Mouse (Mus musculus) kidney, adult 2 months (tissue): ENCODE data around the gene Gm3448. TPM values are rescaled to one million over a fixed set of nuclear protein-coding genes. Genes with fewer than 3 reads are reported as not detected.
"Not testable (repeated sequence)": the region's sequence is repeated elsewhere in the genome, so short reads cannot be mapped to it uniquely, and the experiment has no call there.

Experiments used
- DNase-seq: peaks from one replicate; pipeline ENCODE4 v3.0.0; 2021
- H3K27ac ChIP-seq: fragments of 200-500 bp; 2 replicates; pipeline ENCODE4 v1.5.1; 2012; ENCODE audit warnings: low read depth, low read length, control low read depth, inconsistent platforms; ENCODE audit not compliant: insufficient read depth
- H3K27me3 ChIP-seq: fragments of 200-500 bp; replicated peaks from 2 replicates; pipeline ENCODE4 v1.6.1; 2012; ENCODE audit warnings: mild to moderate bottlenecking, moderate library complexity, low read length, inconsistent platforms; ENCODE audit not compliant: control insufficient read depth, insufficient read depth
- H3K36me3 ChIP-seq: fragments of 200-500 bp; 2 replicates; pipeline ENCODE4 v1.6.1; 2012; ENCODE audit warnings: mild to moderate bottlenecking, moderate library complexity, low read length, inconsistent platforms; ENCODE audit not compliant: control insufficient read depth, insufficient read depth
- H3K4me1 ChIP-seq: fragments of 200-500 bp; 2 replicates; pipeline ENCODE4 v1.6.1; 2011; ENCODE audit warnings: low read length; ENCODE audit not compliant: control insufficient read depth, insufficient read depth
- H3K4me3 ChIP-seq: fragments of 200-500 bp; 2 replicates; pipeline ENCODE4 v1.5.1; 2011; ENCODE audit warnings: mild to moderate bottlenecking, low read depth, low read length, control low read depth; ENCODE audit not compliant: insufficient read depth
- CTCF ChIP-seq: fragments of 200-500 bp; conservative IDR thresholded peaks from 2 replicates; pipeline ENCODE4 v1.5.1; 2011; ENCODE audit warnings: low read depth, mild to moderate bottlenecking, control low read depth, low read length, moderate library complexity, mixed read lengths; ENCODE audit not compliant: insufficient read depth, insufficient read length
- POLR2A ChIP-seq: fragments of 200-500 bp; IDR thresholded peaks from one replicate; pipeline ENCODE4 v1.6.1; 2011; ENCODE audit warnings: low read depth, low read length, control low read depth
- WGBS: fragments of 180-500 bp; shearing (Covaris S2); methylation state at CpG from one replicate; pipeline ENCODE4 v1.1.7; 2018; 5-methylcytosine and 5-hydroxymethylcytosine counted together
- polyA plus RNA-seq: library from polyadenylated mRNA; depleted of rRNA; stranded (reverse); fragments of >200 nt; gene quantifications from 2 replicates; pipeline ENCODE4 v1.2.3, GENCODE M21; 2012

Gene Gm3448
- polyA plus RNA-seq, 1 experiment: 0.88 TPM

DNA sequence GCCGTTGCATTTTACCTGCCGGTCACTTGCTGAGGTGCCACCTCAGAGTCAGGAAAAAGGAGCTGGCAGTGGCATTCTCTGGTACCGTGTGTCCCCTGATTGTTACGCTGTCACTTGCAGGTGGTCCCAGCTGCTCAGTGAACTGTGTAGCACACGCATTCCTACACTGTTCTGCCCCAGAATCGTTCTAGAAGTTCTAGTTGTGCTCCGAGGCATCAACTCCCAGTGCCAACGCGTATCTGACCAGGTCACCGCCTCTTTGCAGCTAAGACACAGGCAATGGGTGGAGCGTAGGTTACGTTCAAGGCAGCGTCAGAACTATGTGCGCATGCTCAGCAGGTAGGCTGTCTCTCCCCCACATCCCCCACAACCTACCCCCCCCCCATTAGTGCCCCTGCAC lies 18.3 kb upstream of the Gm3448 start:
- WGBS: 83% methylated on average over 14 of the region's 14 CpGs
- no peaks in the 10 kb centered on the region for H3K4me1 ChIP-seq
- TF ChIP-seq POLR2A (no peak), CTCF (no peak)

DNA sequence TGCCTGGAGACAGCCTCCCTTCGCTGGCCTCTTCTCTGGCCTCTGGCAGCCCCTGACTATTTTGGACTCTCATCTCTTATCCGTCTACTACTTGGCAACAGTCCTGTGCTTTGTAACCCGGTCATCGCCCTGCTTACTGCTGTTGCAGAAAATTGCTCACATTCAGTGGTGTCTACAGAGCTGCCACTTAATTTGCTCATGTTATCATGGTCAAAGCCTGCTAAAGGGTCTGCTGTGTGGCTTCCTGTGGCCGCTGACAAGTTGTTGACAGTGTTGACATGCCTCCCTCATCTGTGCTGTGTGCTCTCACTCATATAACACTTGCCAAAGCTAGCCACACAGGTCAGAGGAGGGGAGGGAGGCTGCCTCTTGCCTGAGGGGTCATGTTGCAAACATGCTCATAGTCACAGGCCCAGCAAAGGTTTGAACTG lies 16.8 kb upstream of the Gm3448 start:
- 72% methylated on average over 5 of the region's 5 CpGs for WGBS
- DNase-seq: no peak
- Histone ChIP-seq H3K36me3 (peaks cover 2% of the 10 kb centered on the region), H3K27me3 (no peaks in the 10 kb centered on the region), H3K4me3 (no peak overlapping the region), H3K27ac (no peak overlapping the region), H3K4me1 (no peaks in the 10 kb centered on the region)
- TF ChIP-seq POLR2A (no peak), CTCF (no peak)

More for the DNA sequence above, 18.3 kb upstream of the Gm3448 start:
- DNase-seq: no peak
- peaks cover 2% of the 10 kb centered on the region for H3K36me3 ChIP-seq
- no peak overlapping the region for H3K27ac ChIP-seq
- no peaks in the 10 kb centered on the region for H3K27me3 ChIP-seq
- H3K4me3 ChIP-seq: no peak overlapping the region

- H3K27ac ChIP-seq: no peak overlapping the region
- no peaks in the 10 kb centered on the region for H3K4me1 ChIP-seq
- peaks cover 2% of the 10 kb centered on the region for H3K36me3 ChIP-seq
- DNase-seq: no peak
- no peak overlapping the region for H3K4me3 ChIP-seq
- H3K27me3 ChIP-seq: no peaks in the 10 kb centered on the region
- TF ChIP-seq POLR2A (no peak), CTCF (no peak)
- WGBS: 78% methylated on average over 4 of the region's 4 CpGs
Observed at GRCm38 (mm10) chr17:15055925-15056324, 14.6 kb upstream of the Gm3448 start.

DNA sequence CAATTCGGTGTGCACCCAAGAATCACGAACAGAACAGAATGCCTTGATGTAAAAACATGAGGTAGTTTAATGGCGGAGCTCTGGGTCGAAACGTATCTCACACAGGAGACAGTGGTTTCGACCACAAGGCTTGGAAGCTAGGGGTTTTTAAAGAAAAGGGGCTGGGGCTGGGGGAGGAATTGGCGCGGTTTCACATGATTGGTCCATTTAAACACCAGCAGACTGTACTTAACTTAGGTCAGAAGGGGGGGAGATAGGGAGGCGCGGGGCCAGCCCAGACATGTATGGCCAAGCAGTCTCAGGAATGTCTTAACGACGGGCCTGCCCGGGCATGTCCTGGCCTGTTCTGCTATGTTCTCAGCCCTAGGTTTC lies 12.5 kb upstream of the Gm3448 start:
- H3K36me3 ChIP-seq, H3K27ac ChIP-seq, H3K4me3 ChIP-seq, H3K27me3 ChIP-seq, H3K4me1 ChIP-seq, DNase-seq: not testable (repeated sequence)
- 85% methylated on average over 13 of the region's 13 CpGs for WGBS

DNA sequence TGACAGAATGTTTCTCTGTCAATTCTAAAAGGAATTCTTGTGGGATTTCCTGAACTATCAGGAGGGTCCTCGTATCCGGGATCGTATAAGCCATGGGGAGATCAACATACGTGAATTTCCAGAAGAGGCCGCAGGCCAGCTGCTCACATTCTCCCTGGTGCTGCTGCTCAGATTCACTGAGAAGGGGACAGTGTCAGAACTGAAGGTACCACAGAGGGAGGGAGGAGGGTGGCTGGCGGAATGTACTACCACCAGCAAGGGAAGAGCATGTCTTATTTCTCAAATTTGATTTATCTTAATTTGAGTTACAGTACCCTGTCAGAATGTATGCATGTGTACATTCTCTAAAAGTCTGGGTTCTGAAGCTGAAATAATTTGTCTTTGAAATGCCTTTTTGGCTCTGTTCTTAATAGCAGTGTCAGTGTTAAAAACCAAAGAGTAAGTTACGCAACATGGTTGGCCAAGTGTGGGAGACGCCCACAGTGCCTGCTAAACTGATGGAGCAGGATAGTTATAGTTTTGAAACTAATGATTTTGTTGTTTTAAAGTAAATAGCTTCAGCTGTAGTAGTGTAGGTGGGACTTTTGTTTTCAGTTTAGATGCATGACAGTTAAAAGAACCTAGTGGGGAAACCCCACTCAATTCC lies 12.0 kb upstream of the Gm3448 start:
- H3K27ac ChIP-seq, H3K4me1 ChIP-seq, H3K27me3 ChIP-seq, DNase-seq, H3K36me3 ChIP-seq, H3K4me3 ChIP-seq: not testable (repeated sequence)
- 96% methylated on average over 6 of the region's 8 CpGs for whole genome bisulfite sequencing

DNA sequence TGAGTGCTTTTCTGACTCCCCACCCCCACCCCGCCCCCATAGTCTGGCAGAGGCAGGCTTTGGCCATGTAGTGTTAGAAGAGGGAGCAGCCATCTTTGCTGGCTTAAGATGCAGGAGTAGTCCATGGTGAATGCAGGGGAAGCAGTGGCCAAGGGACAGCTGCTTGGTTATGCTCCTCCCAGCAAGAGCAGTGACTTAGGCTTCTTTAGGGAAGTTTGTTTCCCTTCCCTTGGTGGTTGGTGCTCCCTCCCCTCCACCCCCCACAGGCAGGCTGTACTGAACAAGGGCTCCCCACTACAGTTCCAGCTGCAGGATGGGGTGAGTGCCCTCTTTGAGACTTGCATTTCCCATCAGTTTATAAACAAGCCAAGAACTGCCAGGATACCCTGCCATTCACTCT lies 11.4 kb upstream of the Gm3448 start:
- H3K36me3 ChIP-seq, H3K4me3 ChIP-seq, DNase-seq, H3K27ac ChIP-seq, H3K4me1 ChIP-seq, H3K27me3 ChIP-seq: not testable (repeated sequence)
- WGBS: 89% methylated on average over 1 of the region's 1 CpGs

- not testable (repeated sequence) for H3K27ac ChIP-seq, H3K4me1 ChIP-seq, H3K27me3 ChIP-seq, H3K36me3 ChIP-seq, H3K4me3 ChIP-seq, DNase-seq
- no CpG with 5 or more reads among the region's 1 CpGs for WGBS
Observed at GRCm38 (mm10) chr17:15050338-15050737, 9.0 kb upstream of the Gm3448 start.

GRCm38 (mm10) chr17:15040455-15040854 lies 882 bp downstream of the Gm3448 start:
- not testable (repeated sequence) for H3K36me3 ChIP-seq, H3K27me3 ChIP-seq, DNase-seq, H3K4me1 ChIP-seq, H3K27ac ChIP-seq, H3K4me3 ChIP-seq
- WGBS: no CpG with 5 or more reads among the region's 3 CpGs

DNA sequence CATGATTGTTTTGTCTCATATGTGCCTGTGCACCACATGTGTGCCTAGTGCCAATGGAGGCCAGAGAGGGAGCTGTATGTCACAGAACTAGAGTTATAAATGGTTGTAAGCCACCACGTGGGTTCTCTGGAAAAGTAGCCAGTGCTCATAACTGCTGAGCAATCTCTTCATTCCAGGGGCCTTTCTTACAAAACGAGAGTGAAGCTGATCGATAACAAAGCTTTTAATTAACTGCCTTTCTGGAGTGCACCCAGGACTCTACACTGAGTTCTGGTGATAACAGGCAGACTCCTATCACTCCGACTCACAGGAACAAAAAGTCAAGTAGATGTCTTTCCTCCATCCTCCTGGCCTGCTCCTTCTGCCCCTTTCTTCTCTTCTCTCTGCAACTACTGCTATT lies 9.9 kb downstream of the Gm3448 start:
- not testable (repeated sequence) for H3K4me3 ChIP-seq, DNase-seq
- no CpG with 5 or more reads among the region's 4 CpGs for WGBS

DNA sequence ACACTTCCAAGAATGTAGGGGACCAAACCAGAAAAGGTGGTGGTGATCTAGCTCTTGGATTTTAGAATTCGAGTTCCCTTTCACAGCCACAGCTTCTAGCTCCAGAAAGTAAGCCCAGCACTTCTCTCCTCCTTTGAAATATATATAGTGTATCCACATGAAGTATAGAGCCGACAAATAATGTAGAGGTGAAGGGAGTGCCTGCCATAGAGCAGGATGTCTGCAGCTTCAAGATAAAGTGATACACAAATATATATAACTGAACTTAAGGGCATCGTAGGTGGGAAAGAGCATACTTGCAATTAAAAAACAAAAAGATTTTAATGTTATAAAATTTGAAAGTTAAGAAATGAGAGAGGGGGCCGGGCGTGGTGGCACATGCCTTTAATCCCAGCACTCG lies 15.8 kb downstream of the Gm3448 start:
- not testable (repeated sequence) for H3K36me3 ChIP-seq, H3K27me3 ChIP-seq, H3K27ac ChIP-seq, DNase-seq, H3K4me3 ChIP-seq, H3K4me1 ChIP-seq
- WGBS: no CpG with 5 or more reads among the region's 6 CpGs

More for the DNA sequence above, 9.9 kb downstream of the Gm3448 start:
- not testable (repeated sequence) for H3K36me3 ChIP-seq, H3K27me3 ChIP-seq, H3K27ac ChIP-seq, H3K4me1 ChIP-seq

GRCm38 (mm10) chr17:15024502-15025193 lies 16.7 kb downstream of the Gm3448 start:
- not testable (repeated sequence) for H3K36me3 ChIP-seq, DNase-seq, H3K4me3 ChIP-seq, H3K27me3 ChIP-seq, H3K27ac ChIP-seq, H3K4me1 ChIP-seq
- WGBS: no CpG with 5 or more reads among the region's 48 CpGs
